Mouse (Mus musculus): ENCODE results near the gene Tti1.

DNA sequence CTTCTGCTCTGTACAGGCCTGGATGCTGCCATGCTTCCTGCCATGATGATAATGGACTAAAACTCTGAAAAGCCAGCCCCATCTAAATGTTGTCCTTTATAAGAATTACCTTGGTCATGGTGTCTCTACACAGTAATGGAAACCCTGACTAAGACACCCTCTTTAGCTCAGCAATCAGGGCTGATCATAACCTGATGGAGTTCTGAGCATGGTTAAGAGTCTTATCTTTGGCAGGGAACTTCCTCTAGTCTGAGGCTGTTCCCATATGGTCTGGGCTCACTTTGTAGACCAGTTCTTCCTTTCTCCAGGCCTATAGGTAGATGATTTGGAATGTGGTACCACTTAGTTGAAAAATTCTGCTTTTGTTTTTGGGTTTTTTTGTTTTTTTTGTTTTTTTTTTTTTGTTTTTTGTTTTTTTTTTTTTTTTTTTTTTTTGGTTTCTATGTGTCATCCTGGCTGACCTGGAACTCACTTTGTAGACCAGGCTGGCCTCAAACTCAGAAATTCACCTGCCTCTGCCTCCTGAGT, 40.3 kb upstream of the Tti1 start:
- TF ChIP-seq POLR2A (IDR thresholded peaks at IDR 0.05; ENCODE audit: insufficient read length, low read depth) = no peak
- no peak for TF ChIP-seq MYOG (IDR thresholded peaks at IDR 0.05; ENCODE audit: control insufficient read depth in 1 of 3, insufficient read depth in 1 of 3, insufficient read length in 2 of 3, low read depth in 2 of 3)
- no peak for TF ChIP-seq REST (IDR thresholded peaks at IDR 0.05; ENCODE audit: insufficient read depth, insufficient read length)
- no peak for TF ChIP-seq POLR2AphosphoS2 (IDR thresholded peaks at IDR 0.05; ENCODE audit: insufficient read length, low read depth)
- TF ChIP-seq MAX (IDR thresholded peaks at IDR 0.05; ENCODE audit: low read depth) = no peak

Measured in myocyte (in vitro differentiated cells).